Mouse (Mus musculus): Measurements from ENCODE around the gene Cdh23. TPM values are rescaled to one million over a fixed set of nuclear protein-coding genes. Genes with fewer than 3 reads are reported as not detected.

Gene Cdh23
- total RNA-seq, 2 experiments from 2014 or later, result 1.7 to 2.3 TPM

- intact Hi-C loops (cut with DNase I), result no loop called here
- DNase-seq, result no peak
Measured at GRCm38 (mm10) chr10:60653106-60653505, 43.2 kb downstream of the Cdh23 start.

- no peak for DNase-seq
- intact Hi-C loops (cut with DNase I), result no loop called here
Measured at GRCm38 (mm10) chr10:60644079-60644641, 52.1 kb downstream of the Cdh23 start.

GRCm38 (mm10) chr10:60639291-60639690 lies 57.0 kb downstream of the Cdh23 start:
- DNase-seq, result peak in 1 of 2 experiments; percentile 26
- intact Hi-C loops (cut with DNase I), result no loop called here

GRCm38 (mm10) chr10:60635568-60636295 lies 60.6 kb downstream of the Cdh23 start:
- no peak for DNase-seq

GRCm38 (mm10) chr10:60634391-60634790 lies 61.9 kb downstream of the Cdh23 start:
- intact Hi-C loops (cut with DNase I), result no loop called here
- DNase-seq, result no peak

More at GRCm38 (mm10) chr10:60635568-60636295, 60.6 kb downstream of the Cdh23 start:
- intact Hi-C loops (cut with DNase I), result no loop called here

GRCm38 (mm10) chr10:60626086-60626485 lies 70.2 kb downstream of the Cdh23 start:
- intact Hi-C loops (cut with DNase I), result no loop called here

GRCm38 (mm10) chr10:60625511-60625910 lies 70.8 kb downstream of the Cdh23 start:
- intact Hi-C loops (cut with DNase I), result no loop called here
- DNase-seq, result no peak

More at GRCm38 (mm10) chr10:60626086-60626485, 70.2 kb downstream of the Cdh23 start:
- DNase-seq, result no peak

GRCm38 (mm10) chr10:60624945-60625344 lies 71.3 kb downstream of the Cdh23 start:
- intact Hi-C loops (cut with DNase I), result no loop called here
- no peak for DNase-seq

- DNase-seq, result no peak
- intact Hi-C loops (cut with DNase I), result no loop called here
Measured at GRCm38 (mm10) chr10:60624217-60624708, 72.0 kb downstream of the Cdh23 start.

GRCm38 (mm10) chr10:60622836-60623235 lies 73.5 kb downstream of the Cdh23 start:
- intact Hi-C loops (cut with DNase I), result no loop called here
- DNase-seq, result no peak

GRCm38 (mm10) chr10:60621470-60622170 lies 74.7 kb downstream of the Cdh23 start:
- DNase-seq, result no peak
- intact Hi-C loops (cut with DNase I), result no loop called here

- intact Hi-C loops (cut with DNase I), result no loop called here
Measured at GRCm38 (mm10) chr10:60615898-60616297, 80.4 kb downstream of the Cdh23 start.

GRCm38 (mm10) chr10:60612893-60613292 lies 83.4 kb downstream of the Cdh23 start:
- intact Hi-C loops (cut with DNase I), result no loop called here
- DNase-seq, result no peak

More at GRCm38 (mm10) chr10:60615898-60616297, 80.4 kb downstream of the Cdh23 start:
- no peak for DNase-seq

- DNase-seq, result no peak
- intact Hi-C loops (cut with DNase I), result no loop called here
Measured at GRCm38 (mm10) chr10:60607166-60607565, 89.1 kb downstream of the Cdh23 start.

- intact Hi-C loops (cut with DNase I), result no loop called here
- DNase-seq, result no peak
Measured at GRCm38 (mm10) chr10:60606661-60607060, 89.6 kb downstream of the Cdh23 start.

- intact Hi-C loops (cut with DNase I), result no loop called here
- no peak for DNase-seq
Measured at GRCm38 (mm10) chr10:60602235-60602634, 94.1 kb downstream of the Cdh23 start.

- DNase-seq, result no peak
- intact Hi-C loops (cut with DNase I), result no loop called here
Measured at GRCm38 (mm10) chr10:60595166-60595565, 101.1 kb downstream of the Cdh23 start.

- intact Hi-C loops (cut with DNase I), result no loop called here
- no peak for DNase-seq
Measured at GRCm38 (mm10) chr10:60592881-60593575, 103.3 kb downstream of the Cdh23 start.

GRCm38 (mm10) chr10:60591281-60591680 lies 105.0 kb downstream of the Cdh23 start:
- intact Hi-C loops (cut with DNase I), result no loop called here
- no peak for DNase-seq

- intact Hi-C loops (cut with DNase I), result no loop called here
Measured at GRCm38 (mm10) chr10:60590241-60590640, 106.0 kb downstream of the Cdh23 start.

GRCm38 (mm10) chr10:60585691-60586090 lies 110.6 kb downstream of the Cdh23 start:
- intact Hi-C loops (cut with DNase I), result no loop called here
- no peak for DNase-seq

More at GRCm38 (mm10) chr10:60590241-60590640, 106.0 kb downstream of the Cdh23 start:
- DNase-seq, result no peak
